Mouse (Mus musculus): ENCODE results near the gene Gm37240.

GRCm38 (mm10) chr3:84709100-84709499, 1178.2 kb downstream of the Gm37240 start:
- TF ChIP-seq CTCF (IDR thresholded peaks at IDR 0.05; ENCODE audit: borderline replicate concordance, extremely low read depth, insufficient read depth, insufficient read length) (no peak), POLR2A (IDR thresholded peaks at IDR 0.05; ENCODE audit: borderline replicate concordance, extremely low read depth, insufficient read depth, insufficient read length, poor library complexity, severe bottlenecking) (no peak)
